Mouse (Mus musculus) MN1 (cell line): ENCODE data around the gene Prr12.
"Not testable (repeated sequence)": the region's sequence is repeated elsewhere in the genome, so short reads cannot be mapped to it uniquely, and the experiment has no call there.

Experiments
- DNase-seq: peaks from one replicate; pipeline ENCODE4 v3.0.0-alpha.2; 2016; ENCODE audit warnings: low spot score

Gene Prr12

DNA sequence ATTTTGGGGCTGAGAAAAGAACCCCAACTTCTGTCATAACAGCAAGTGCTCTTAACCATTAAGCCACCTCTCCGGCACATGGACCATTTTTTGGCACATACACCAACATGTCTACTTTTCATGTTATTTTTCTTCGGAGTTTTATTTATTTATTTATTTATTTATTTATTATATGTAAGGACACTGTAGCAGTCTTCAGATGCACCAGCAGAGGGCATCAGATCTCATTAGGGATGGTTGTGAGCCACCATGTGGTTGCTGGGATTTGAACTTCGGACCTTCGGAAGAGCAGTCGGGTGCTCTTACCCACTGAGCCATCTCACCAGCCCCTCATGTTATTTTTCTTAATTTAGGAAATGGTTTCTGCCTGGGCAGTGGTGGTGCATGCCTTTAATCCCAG is 29.0 kb downstream of the Prr12 start:
- not testable (repeated sequence) for DNase-seq

DNA sequence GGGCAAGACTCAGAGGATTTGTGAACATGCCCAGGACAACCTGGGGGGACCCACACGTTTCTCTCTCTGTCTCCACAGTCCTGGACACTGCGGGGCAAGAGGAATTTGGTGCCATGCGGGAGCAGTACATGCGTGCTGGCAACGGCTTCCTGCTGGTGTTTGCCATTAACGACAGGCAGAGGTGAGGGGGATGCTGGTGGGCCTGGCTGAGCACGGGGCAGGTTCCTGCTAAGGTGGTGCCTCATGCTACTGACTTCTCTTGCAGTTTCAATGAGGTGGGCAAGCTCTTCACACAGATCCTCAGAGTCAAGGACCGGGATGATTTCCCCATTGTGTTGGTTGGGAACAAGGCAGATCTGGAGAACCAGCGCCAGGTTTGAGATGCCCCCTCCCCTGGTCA is 32.5 kb downstream of the Prr12 start:
- DNase-seq: no peak

DNA sequence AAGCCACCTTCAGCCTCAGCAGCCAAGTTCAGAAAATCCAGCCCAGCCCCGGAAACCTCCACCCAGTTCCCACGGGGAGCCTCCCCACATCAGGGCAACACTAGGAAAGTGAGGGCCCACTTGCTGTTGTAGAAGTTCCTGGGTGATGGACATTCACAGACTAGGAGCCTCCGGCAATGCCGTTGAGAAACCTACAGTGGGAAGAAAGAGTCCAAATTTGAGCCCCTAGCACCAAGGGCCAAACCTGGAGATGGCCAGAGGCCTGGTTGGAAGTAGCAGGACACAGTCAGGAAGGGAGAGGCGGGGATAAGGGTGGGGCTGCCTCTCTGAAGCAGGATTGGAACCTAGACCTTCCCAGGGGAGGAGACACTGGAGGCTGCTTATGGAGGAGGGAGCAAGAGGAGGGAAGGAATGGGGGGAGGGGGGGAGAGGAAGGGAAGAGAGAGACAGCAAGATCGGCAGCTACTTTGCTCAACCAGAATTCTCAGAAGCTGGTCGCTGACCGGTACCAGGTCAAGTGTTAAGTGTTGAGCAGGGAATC is 33.6 kb downstream of the Prr12 start:
- peak; percentile 77 for DNase-seq

GRCm38 (mm10) chr7:45017242-45018061 is 35.2 kb downstream of the Prr12 start, which contains the start of gene Rras:
Gene Rras (plus strand): TSS chr7:45017961.
- DNase-seq: peak; percentile 97

GRCm38 (mm10) chr7:45016761-45017160 is 35.9 kb downstream of the Prr12 start:
- no peak for DNase-seq

- peak; percentile 98 for DNase-seq
Observed at GRCm38 (mm10) chr7:45015957-45016612, 36.6 kb downstream of the Prr12 start, which contains the start of gene Scaf1. Gene Scaf1 (minus strand): TSS chr7:45016363.

DNA sequence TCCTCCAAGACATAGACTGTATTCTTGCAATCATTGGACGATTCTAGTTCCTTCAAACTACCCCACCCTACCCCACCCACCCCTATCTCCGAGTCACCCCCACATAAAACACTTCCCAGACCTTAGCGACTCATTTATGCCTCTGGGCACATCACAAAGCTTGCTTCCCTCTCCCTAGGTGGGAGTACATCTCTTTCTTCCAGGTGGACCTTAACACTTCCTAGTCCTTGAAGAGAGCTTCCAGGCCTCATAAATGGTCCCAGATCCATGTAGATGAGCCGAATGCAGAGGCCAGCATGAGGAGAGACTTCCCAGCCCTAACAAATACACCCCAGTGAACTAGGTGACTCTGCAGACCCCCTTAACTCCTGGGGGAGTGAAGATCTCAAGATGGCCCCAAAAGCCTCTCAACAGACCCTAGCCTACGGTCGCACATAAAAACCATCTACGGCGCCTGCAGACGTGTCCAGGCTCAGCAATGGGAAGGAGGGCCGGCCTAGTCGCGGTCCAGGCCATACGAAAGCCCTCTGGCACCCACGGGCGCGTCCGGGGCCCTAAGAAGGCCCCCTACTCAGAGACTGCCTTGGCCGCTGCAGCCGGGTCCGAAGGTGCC is 37.2 kb downstream of the Prr12 start:
- DNase-seq: no peak

DNA sequence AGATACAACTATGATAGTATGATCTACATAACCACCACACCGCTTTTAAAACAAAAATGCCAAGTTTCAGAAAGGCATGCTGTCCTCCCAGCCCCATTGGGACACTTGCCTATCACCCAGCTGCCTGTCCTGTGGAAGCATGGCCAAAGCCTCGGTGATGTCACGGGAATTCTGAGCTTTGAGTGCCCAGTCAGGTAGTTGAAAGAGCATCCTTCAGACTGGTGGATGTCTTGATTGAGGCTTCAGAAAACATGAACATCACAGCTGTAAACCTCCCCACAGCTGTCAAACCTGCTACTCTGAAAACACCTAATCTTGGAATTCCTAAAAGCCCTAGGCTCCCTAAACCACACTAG is 38.6 kb downstream of the Prr12 start:
- DNase-seq: no peak

DNA sequence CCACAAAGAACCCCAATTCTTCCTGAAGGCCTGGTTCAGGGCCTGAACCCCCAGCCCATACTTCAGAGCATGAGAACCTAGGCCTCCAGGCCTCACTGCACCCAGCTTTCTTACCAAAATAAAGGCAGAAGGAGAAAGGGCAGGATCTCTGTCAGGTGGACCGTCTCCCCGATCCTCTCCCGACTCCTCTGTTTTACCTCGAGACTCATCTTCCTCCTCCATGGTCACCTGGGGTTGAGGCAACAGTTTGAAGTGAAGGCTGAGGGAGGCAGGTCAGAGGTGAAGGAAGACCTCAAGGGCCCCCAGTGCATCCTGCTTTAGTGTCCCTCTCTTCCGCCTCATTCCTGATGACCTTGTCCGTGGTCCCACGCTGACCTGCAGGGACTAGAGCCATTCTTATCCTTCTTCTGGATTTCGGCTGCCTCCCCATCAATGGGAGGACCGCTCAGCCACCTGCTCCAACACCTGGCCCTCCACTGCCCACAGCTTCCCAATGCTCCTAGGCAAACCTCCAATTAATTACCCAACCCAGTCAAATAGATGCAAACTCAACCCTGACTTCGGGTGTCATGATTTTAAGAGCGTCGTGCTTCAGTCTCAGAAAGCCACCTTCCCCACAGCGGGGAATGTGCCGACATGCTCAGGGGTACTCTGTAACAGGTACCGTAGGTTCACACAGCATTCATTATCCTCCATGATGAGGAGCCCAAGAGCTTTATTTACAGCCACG is 39.1 kb downstream of the Prr12 start:
- DNase-seq: no peak

- no peak for DNase-seq
Observed at GRCm38 (mm10) chr7:45012824-45013223, 39.9 kb downstream of the Prr12 start.

DNA sequence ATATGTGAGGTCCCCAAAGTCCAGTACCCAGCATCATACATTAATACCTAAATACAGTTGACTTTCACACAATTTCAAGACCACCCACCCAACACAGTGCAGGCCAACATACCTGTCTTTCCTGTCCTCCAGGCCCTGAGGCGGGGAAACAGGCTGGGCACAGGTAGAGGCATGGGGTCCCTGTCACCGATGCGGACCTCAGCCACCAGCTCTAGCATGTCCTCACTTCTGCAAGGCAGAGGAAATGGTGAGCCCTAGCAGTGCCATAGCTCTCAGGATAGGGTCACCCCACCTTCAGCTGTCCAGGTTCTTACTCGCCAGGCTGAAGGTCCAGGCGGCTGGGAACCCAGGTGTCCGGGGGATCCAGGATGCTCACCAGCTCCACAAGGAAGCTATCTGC is 40.7 kb downstream of the Prr12 start:
- no peak for DNase-seq

DNA sequence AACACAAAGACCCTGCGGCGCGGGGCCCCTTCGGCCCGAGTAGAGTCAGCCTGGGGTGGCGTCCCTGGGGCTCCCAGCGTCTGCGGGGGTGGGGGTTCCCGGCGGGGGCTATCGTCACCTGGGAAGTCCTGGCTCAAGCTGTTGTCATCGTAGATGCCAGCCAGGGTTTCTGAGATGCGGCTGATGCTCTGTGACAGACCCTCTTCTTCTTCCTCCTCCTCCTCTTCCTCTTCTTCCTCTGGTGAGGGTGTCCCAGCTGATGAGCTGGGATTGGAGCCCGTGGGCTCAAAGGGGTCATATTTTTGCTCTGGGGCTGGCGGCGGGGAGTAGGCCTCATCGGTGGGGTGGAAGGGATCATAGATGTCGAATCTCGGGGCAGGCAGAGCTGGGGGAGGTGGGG is 44.3 kb downstream of the Prr12 start:
- no peak for DNase-seq

GRCm38 (mm10) chr7:45007846-45008245 is 44.8 kb downstream of the Prr12 start:
- no peak for DNase-seq

GRCm38 (mm10) chr7:45007141-45007540 is 45.5 kb downstream of the Prr12 start:
- DNase-seq: no peak

- no peak for DNase-seq
Observed at GRCm38 (mm10) chr7:45006503-45006902, 46.2 kb downstream of the Prr12 start.

GRCm38 (mm10) chr7:45005321-45005992 is 47.2 kb downstream of the Prr12 start:
- DNase-seq: no peak

DNA sequence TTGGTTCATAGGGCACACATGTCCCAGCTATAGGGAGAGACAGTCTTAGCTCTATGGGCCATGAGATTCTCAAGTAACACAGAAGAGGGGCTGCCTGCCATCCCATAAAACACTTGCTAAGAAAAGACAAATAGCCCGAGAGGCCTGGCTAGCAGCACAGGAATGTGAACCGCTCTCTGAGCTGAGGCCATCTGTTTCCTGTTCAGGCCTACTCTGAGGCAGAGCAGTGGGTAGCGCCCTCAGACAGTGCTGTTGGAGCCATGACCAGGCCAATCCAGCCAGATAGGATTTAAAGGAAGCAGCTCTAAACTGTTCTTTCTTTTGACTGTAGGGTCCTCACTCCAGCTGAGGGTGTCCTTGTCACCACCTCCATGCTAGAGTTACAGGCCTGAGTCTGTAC is 48.1 kb downstream of the Prr12 start:
- no peak for DNase-seq

- no peak for DNase-seq
Observed at GRCm38 (mm10) chr7:45002440-45002839, 50.2 kb downstream of the Prr12 start.

DNA sequence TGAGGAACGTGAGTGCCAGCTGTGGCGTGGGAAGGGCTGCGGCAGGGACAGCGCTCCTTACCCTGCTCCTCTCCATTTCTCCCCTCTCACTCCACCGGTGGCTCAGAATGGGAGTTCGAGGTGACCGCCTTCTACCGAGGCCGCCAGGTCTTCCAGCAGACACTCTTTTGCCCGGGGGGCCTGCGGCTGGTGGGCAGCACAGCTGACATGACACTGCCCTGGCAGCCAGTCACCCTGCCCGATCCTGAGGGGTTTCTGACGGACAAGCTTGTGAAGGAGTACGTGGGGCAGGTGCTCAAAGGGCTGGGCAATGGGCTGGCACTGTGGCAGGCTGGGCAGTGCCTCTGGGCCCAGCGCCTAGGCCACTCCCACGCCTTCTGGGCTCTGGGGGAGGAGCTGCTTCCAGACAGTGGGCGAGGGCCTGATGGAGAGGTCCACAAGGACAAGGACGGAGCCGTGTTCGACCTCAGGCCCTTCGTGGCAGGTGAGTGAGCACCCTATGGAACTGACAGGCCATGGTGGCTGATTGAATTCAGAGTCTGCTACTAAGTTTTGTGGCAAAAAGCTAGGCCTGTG is 52.1 kb downstream of the Prr12 start:
- DNase-seq: peak; percentile 30

DNA sequence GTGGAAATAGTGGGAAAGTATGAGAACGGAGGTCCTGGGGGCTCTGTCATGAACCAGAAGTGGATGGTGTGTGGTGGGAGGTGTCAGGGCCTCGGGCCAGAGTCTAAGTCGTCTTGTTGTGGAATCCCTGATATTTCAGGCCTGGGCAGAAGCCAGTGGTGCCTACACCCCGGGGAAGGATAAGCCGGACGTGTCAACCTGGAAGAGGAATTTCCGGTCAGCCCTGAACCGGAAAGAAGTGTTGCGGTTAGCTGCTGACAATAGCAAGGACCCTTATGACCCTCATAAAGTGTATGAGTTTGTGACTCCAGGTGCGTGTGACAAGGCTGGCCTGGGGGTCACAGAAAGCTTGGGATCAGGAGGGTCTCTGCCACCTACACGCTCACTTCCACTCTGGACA is 52.9 kb downstream of the Prr12 start:
- no peak for DNase-seq

- peak; percentile 73 for DNase-seq
Observed at GRCm38 (mm10) chr7:44998501-44998955, 54.2 kb downstream of the Prr12 start, which contains the start of gene Bcl2l12. Gene Bcl2l12 (minus strand): TSS chr7:44998712.
